Mouse (Mus musculus): Measurements from ENCODE around the gene Fmo5. TPM values are rescaled to one million over a fixed set of nuclear protein-coding genes. Genes with fewer than 3 reads are reported as not detected.

The Fmo5 gene
- total RNA-seq, 1 experiment = 0.27 TPM

DNA sequence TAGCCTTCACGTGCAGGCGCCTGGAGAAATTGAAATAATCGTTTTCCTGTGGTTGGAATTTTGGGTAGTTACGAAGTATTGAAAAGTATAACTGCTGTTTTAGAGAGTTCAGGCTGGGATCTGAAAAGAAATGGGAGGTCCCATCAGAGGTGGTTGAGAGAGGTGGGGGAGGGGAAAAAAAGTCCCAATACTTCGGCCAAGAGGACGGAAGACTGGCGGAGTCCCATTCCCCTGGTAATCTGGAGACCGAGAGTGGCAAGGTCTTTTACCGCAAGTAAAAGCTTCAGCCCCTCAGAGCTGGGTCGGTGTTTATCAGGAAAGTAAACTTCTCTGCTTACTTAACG lies 53.5 kb downstream of the Fmo5 start:
- no peak for TF ChIP-seq ZNF384 (IDR thresholded peaks at IDR 0.05; ENCODE audit: low read depth, low read length)
- TF ChIP-seq MAFK (IDR thresholded peaks at IDR 0.05; ENCODE audit: insufficient read depth, low read depth, low read length) = no peak
- no peak for TF ChIP-seq CHD2 (IDR thresholded peaks at IDR 0.05; ENCODE audit: low read depth, low read length)
- no peak for TF ChIP-seq ZC3H11A (IDR thresholded peaks at IDR 0.05; ENCODE audit: borderline replicate concordance, low read depth, low read length)
- TF ChIP-seq HCFC1 (IDR thresholded peaks at IDR 0.05; ENCODE audit: borderline replicate concordance, insufficient read depth, low read length) = no peak
- DNase-seq (ENCODE audit: low read depth, low spot score) = no peak
- in situ Hi-C loops (cut with MboI; ENCODE audit: low sequenced_read_pairs in 2 of 2, unreplicated experiment in 2 of 2) = loop anchor here in 1 of 2 experiments (10.0 kb wide), 1 partner anchor 203 kb away; the partner anchor contains the start of gene Pde4dip
- H3K27ac ChIP-seq (ENCODE audit: insufficient read depth, low read depth, low read length, poor library complexity, severe bottlenecking) = peak overlapping the region; percentile 5; the same call in 1 of the 2 replicates
- H3K36me3 ChIP-seq (ENCODE audit: control insufficient read depth, insufficient read depth, low read length, poor library complexity, severe bottlenecking) = no peaks in the 10 kb centered on the region
- H3K4me1 ChIP-seq (ENCODE audit: control insufficient read depth in 2 of 2, insufficient read depth in 2 of 2, low read length in 2 of 2, poor library complexity in 1 of 2) = peaks cover 0 to 13% of the 10 kb centered on the region in 2 experiments; a peak in 2 of 4 replicates
- H3K9ac ChIP-seq (ENCODE audit: insufficient read depth, low read depth, low read length, poor library complexity, severe bottlenecking) = peak overlapping the region; percentile 41; the same call in 1 of the 2 replicates
- H3K9me3 ChIP-seq (ENCODE audit: control insufficient read depth, insufficient read depth, low read depth, low read length) = no peaks in the 10 kb centered on the region
- H3K4me3 ChIP-seq (ENCODE audit: insufficient read depth in 1 of 2, low read depth in 1 of 2, low read length in 2 of 2, poor library complexity in 1 of 2, severe bottlenecking in 1 of 2) = peak overlapping the region in 1 of 2 experiments; percentile 63; a peak in 1 of 4 replicates

DNA sequence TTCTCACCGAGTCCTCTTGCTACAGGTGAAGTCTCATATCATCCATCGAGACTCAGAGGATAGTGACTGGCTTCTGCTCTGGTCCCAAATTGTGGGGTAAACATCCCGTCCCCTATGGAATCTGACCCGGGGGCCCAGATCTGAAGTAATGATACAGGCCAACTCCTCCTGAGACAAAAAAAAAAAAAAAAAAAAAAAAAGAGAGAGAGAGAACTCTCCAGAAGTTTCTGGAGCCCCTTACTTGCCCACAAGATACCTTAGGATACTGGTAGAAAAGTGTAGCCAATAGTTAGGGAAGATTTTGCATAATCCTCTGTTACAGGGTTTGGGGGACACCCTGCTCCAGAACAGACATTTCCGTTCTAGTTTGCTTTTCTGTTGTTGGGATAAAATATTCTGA lies 54.0 kb downstream of the Fmo5 start:
- peak overlapping the region; percentile 41; the same call in 1 of the 2 replicates for H3K9ac ChIP-seq (ENCODE audit: insufficient read depth, low read depth, low read length, poor library complexity, severe bottlenecking)

DNA sequence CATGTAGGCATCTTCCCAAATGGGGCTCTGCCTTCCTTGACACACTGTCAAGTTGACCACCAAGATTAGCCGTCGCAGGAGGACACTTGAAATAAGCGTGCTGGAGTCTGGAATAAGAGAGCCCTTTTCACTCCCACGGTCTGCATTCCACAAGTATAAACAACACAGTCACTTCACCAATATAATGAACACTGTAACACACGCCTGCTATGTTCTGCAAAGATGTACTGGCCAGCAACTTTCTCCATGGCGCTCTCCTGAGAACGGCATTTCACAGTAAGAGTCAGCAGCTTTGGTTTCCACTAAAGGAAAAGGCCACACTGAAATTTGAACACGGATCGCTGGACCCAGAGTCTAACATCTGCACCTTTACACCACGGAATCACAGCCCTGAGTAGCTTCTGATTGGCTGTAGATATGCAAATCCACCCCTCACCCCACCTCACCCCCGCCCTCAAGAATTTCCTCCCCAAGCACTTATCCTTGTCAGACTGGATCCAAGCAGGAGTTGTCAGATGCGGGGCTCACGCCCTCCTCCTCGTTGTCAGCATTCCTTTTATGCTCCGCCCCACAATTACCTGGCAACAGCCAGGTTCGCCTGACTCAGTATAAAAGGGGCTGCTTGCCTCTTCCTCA lies 55.1 kb downstream of the Fmo5 start:
- in situ Hi-C loops (cut with MboI; ENCODE audit: low sequenced_read_pairs in 2 of 2, unreplicated experiment in 2 of 2) = loop anchor here in 1 of 2 experiments (10.0 kb wide), 1 partner anchor 201 kb away; the partner anchor contains the start of gene Pde4dip
- H3K9me3 ChIP-seq (ENCODE audit: control insufficient read depth, insufficient read depth, low read depth, low read length) = no peaks in the 10 kb centered on the region
- no peaks in the 10 kb centered on the region for H3K36me3 ChIP-seq (ENCODE audit: control insufficient read depth, insufficient read depth, low read length, poor library complexity, severe bottlenecking)
- peak; percentile 68 for DNase-seq (ENCODE audit: low read depth, low spot score)
- H3K9ac ChIP-seq (ENCODE audit: insufficient read depth, low read depth, low read length, poor library complexity, severe bottlenecking) = no peak overlapping the region
- TF ChIP-seq ZNF384 (IDR thresholded peaks at IDR 0.05; ENCODE audit: low read depth, low read length) (no peak), CHD2 (IDR thresholded peaks at IDR 0.05; ENCODE audit: low read depth, low read length) (no peak), HCFC1 (IDR thresholded peaks at IDR 0.05; ENCODE audit: borderline replicate concordance, insufficient read depth, low read length) (no peak), ZC3H11A (IDR thresholded peaks at IDR 0.05; ENCODE audit: borderline replicate concordance, low read depth, low read length) (no peak), MAFK (IDR thresholded peaks at IDR 0.05; ENCODE audit: insufficient read depth, low read depth, low read length) (peak; percentile 34; the same call in 1 of the 2 replicates)
- peak overlapping the region in 1 of 2 experiments; percentile 16; a peak in 1 of 4 replicates for H3K4me3 ChIP-seq (ENCODE audit: insufficient read depth in 1 of 2, low read depth in 1 of 2, low read length in 2 of 2, poor library complexity in 1 of 2, severe bottlenecking in 1 of 2)
- peaks cover 0 to 12% of the 10 kb centered on the region in 2 experiments; a peak in 2 of 4 replicates for H3K4me1 ChIP-seq (ENCODE audit: control insufficient read depth in 2 of 2, insufficient read depth in 2 of 2, low read length in 2 of 2, poor library complexity in 1 of 2)
- H3K27ac ChIP-seq (ENCODE audit: insufficient read depth, low read depth, low read length, poor library complexity, severe bottlenecking) = 0 out of 2 replicates have a peak overlapping the region, but pooled peaks have one; percentile 45

More for the DNA sequence above, 54.0 kb downstream of the Fmo5 start:
- no peaks in the 10 kb centered on the region for H3K9me3 ChIP-seq (ENCODE audit: control insufficient read depth, insufficient read depth, low read depth, low read length)
- in situ Hi-C loops (cut with MboI; ENCODE audit: low sequenced_read_pairs in 2 of 2, unreplicated experiment in 2 of 2) = loop anchor here in 1 of 2 experiments (10.0 kb wide), 1 partner anchor 202 kb away; the partner anchor contains the start of gene Pde4dip
- TF ChIP-seq ZNF384 (IDR thresholded peaks at IDR 0.05; ENCODE audit: low read depth, low read length) (0 out of 2 replicates have a peak, but pooled peaks have one; percentile 5), HCFC1 (IDR thresholded peaks at IDR 0.05; ENCODE audit: borderline replicate concordance, insufficient read depth, low read length) (no peak)
- peaks cover 0 to 12% of the 10 kb centered on the region in 2 experiments; a peak in 2 of 4 replicates for H3K4me1 ChIP-seq (ENCODE audit: control insufficient read depth in 2 of 2, insufficient read depth in 2 of 2, low read length in 2 of 2, poor library complexity in 1 of 2)
- H3K27ac ChIP-seq (ENCODE audit: insufficient read depth, low read depth, low read length, poor library complexity, severe bottlenecking) = peak overlapping the region; percentile 5; the same call in 1 of the 2 replicates
- no peaks in the 10 kb centered on the region for H3K36me3 ChIP-seq (ENCODE audit: control insufficient read depth, insufficient read depth, low read length, poor library complexity, severe bottlenecking)
- DNase-seq (ENCODE audit: low read depth, low spot score) = no peak
- no peak overlapping the region; a peak in 1 of 4 replicates for H3K4me3 ChIP-seq (ENCODE audit: insufficient read depth in 1 of 2, low read depth in 1 of 2, low read length in 2 of 2, poor library complexity in 1 of 2, severe bottlenecking in 1 of 2)

DNA sequence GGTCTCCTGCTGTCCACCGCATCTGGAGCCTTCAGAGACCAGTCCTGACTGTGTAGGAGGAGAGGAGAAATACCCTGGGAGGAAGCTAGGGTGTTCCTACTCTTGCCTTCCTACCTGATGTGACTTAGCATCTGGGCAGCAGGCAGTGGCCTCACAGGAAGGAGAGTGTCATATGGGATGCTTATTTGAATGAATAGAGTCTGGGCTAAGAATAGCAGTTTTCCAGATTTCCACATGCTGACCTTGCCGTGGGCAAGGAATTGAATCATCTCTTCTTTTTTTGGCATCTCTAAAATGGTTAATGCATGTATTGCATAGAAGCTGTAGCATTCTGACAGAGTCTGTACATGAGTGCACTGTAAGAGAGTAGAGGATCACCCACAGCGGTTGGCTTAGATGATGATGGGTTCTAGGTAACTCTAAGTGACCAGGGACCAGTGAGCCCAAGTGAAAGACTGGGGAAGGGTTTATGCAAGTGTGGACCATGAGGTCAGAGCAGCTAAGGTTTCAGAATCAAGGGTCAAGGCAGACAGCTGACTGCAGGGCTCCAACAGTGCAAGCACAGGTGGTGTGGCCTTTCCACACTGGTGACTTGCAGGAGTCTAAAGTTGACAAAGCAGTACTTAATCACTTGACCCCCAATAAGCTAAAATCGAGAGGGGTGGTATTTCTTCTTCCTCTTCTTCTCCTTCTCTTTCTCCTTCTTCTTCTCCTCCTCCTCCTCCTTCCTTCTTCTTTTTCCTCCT lies 57.9 kb downstream of the Fmo5 start:
- no peaks in the 10 kb centered on the region for H3K9me3 ChIP-seq (ENCODE audit: control insufficient read depth, insufficient read depth, low read depth, low read length)

More for the DNA sequence above, 57.9 kb downstream of the Fmo5 start:
- Histone ChIP-seq H3K9ac (ENCODE audit: insufficient read depth, low read depth, low read length, poor library complexity, severe bottlenecking) (no peak overlapping the region), H3K36me3 (ENCODE audit: control insufficient read depth, insufficient read depth, low read length, poor library complexity, severe bottlenecking) (no peaks in the 10 kb centered on the region), H3K4me3 (ENCODE audit: insufficient read depth in 1 of 2, low read depth in 1 of 2, low read length in 2 of 2, poor library complexity in 1 of 2, severe bottlenecking in 1 of 2) (no peak overlapping the region), H3K27ac (ENCODE audit: insufficient read depth, low read depth, low read length, poor library complexity, severe bottlenecking) (no peak overlapping the region), H3K4me1 (ENCODE audit: control insufficient read depth in 2 of 2, insufficient read depth in 2 of 2, low read length in 2 of 2, poor library complexity in 1 of 2) (peaks cover under 1 to 14% of the 10 kb centered on the region in 2 experiments; a peak in 3 of 4 replicates)
- TF ChIP-seq CHD2 (IDR thresholded peaks at IDR 0.05; ENCODE audit: low read depth, low read length) = no peak
- no peak for TF ChIP-seq ZC3H11A (IDR thresholded peaks at IDR 0.05; ENCODE audit: borderline replicate concordance, low read depth, low read length)
- no peak for TF ChIP-seq MAFK (IDR thresholded peaks at IDR 0.05; ENCODE audit: insufficient read depth, low read depth, low read length)
- no peak for TF ChIP-seq ZNF384 (IDR thresholded peaks at IDR 0.05; ENCODE audit: low read depth, low read length)
- TF ChIP-seq HCFC1 (IDR thresholded peaks at IDR 0.05; ENCODE audit: borderline replicate concordance, insufficient read depth, low read length) = no peak
- in situ Hi-C loops (cut with MboI; ENCODE audit: low sequenced_read_pairs in 2 of 2, unreplicated experiment in 2 of 2) = loop anchor here in 1 of 2 experiments (10.0 kb wide), 1 partner anchor 198 kb away; the partner anchor contains the start of gene Pde4dip
- DNase-seq (ENCODE audit: low read depth, low spot score) = no peak

All from ES-E14 (cell line).